Comparison of ENCODE assay signal across 18 mouse cellular contexts in genomic region chr3:111102646-111103045, GRCm38 (mm10).
DNase-seq lines count a peak whose midpoint lies in the region; ATAC-seq lines count a peak whose summit lies in the region.
"Had no signal": no experiment of that assay in that cellular context is flagged by ENCODE, and none has a peak within 500 bp of the region (broad histone marks: within the 10 kb centered on the region; RNA-seq: fewer than 3 reads in every experiment).

No protein-coding gene starts in this region.

- H3K4me2 ChIP-seq in neural tube, embryonic 15.5 days = no peak overlapping the region
- H3K4me2 ChIP-seq: forebrain, embryonic 13.5 days; hindbrain, embryonic 13.5 days; limb, embryonic 12.5 days; midbrain, embryonic 12.5 days had no signal

- DNase-seq in cerebellum, postnatal 10 days = peak; percentile 5
- no peak for DNase-seq in cerebellum, adult 11-12 months
- DNase-seq in layer of hippocampus, adult 18-20 months (ENCODE audit: low spot score in 2 of 2) = peak; percentile 10 to 77
- DNase-seq in layer of hippocampus, postnatal 10 days (ENCODE audit: low spot score in 2 of 2) = no peak
- peak; percentile 56 for DNase-seq in adipocyte (ENCODE audit: low spot score)
- DNase-seq in layer of hippocampus, postnatal 36 days = peak; percentile 4 to 18
- no peak for DNase-seq in urinary bladder, adult 18-20 months (ENCODE audit: low spot score in 2 of 2)
- DNase-seq: gastrocnemius, postnatal 14 days; kidney, postnatal 14 days; liver, postnatal 0 days; lung, postnatal 4 days had no signal

- H3K9me3 ChIP-seq in neural tube, embryonic 15.5 days (replicated peaks) = no peaks in the 10 kb centered on the region
- H3K9me3 ChIP-seq: forebrain, embryonic 13.5 days; G1E; hindbrain, embryonic 13.5 days; limb, embryonic 12.5 days; midbrain, embryonic 12.5 days had no signal

- H3K36me3 ChIP-seq in neural tube, embryonic 15.5 days = no peaks in the 10 kb centered on the region
- H3K36me3 ChIP-seq: G1E; hindbrain, embryonic 13.5 days; limb, embryonic 12.5 days; midbrain, embryonic 12.5 days had no signal

- no peaks in the 10 kb centered on the region for H3K27me3 ChIP-seq in neural tube, embryonic 15.5 days (replicated peaks)
- H3K27me3 ChIP-seq: forebrain, embryonic 13.5 days; hindbrain, embryonic 13.5 days; limb, embryonic 12.5 days; midbrain, embryonic 12.5 days had no signal

- ATAC-seq in neural tube, embryonic 15.5 days (ENCODE audit: low FRiP score) = no peak
- ATAC-seq: forebrain, embryonic 13.5 days; intestine, embryonic 16.5 days; liver, postnatal 0 days had no signal

- 83% methylated on average over 1 of the region's 1 CpGs for WGBS in neural tube, embryonic 15.5 days

- no peak overlapping the region for H3K27ac ChIP-seq in neural tube, embryonic 15.5 days (replicated peaks)
- H3K27ac ChIP-seq: forebrain, embryonic 13.5 days; hindbrain, embryonic 13.5 days; limb, embryonic 12.5 days; midbrain, embryonic 12.5 days had no signal

- no peaks in the 10 kb centered on the region for H3K4me1 ChIP-seq in neural tube, embryonic 15.5 days
- H3K4me1 ChIP-seq: forebrain, embryonic 13.5 days; hindbrain, embryonic 13.5 days; limb, embryonic 12.5 days; midbrain, embryonic 12.5 days had no signal

- no peak overlapping the region for H3K4me3 ChIP-seq in neural tube, embryonic 15.5 days (replicated peaks)
- H3K4me3 ChIP-seq: forebrain, embryonic 13.5 days; hindbrain, embryonic 13.5 days; limb, embryonic 12.5 days; midbrain, embryonic 12.5 days had no signal

- no peak overlapping the region for H3K9ac ChIP-seq in neural tube, embryonic 15.5 days (replicated peaks)
- H3K9ac ChIP-seq: forebrain, embryonic 13.5 days; hindbrain, embryonic 13.5 days; limb, embryonic 12.5 days; liver, postnatal 0 days; midbrain, embryonic 12.5 days had no signal

Comparison
In these comparisons a context has a peak if more than half of its experiments do, and no peak if none do; other contexts are left out.
1. DNase-seq: peak in cerebellum, postnatal 10 days (2 of 2), layer of hippocampus, adult 18-20 months (2 of 2), adipocyte (single experiment) and layer of hippocampus, postnatal 36 days (2 of 2); none in cerebellum, adult 11-12 months (single experiment), layer of hippocampus, postnatal 10 days (0 of 2) and urinary bladder, adult 18-20 months (0 of 2).